Mouse (Mus musculus) CD4-positive helper T cell, adult 2 months (primary cell): ENCODE results near the gene Rxylt1.

ENCODE experiments used
- DNase-seq: peaks from one replicate; pipeline ENCODE4 v3.0.0-alpha.2; 2012; ENCODE audit warnings: low read depth, missing footprints, low spot score

The Rxylt1 gene

GRCm38 (mm10) chr10:122096980-122097844 is at the start of gene Rxylt1:
Gene Rxylt1 (minus strand): TSS chr10:122097371.
- peak; percentile 98 for DNase-seq

GRCm38 (mm10) chr10:122121290-122121970 is 24.3 kb upstream of the Rxylt1 start:
- no peak for DNase-seq

- no peak for DNase-seq
These were observed 23.5 kb upstream of the Rxylt1 start for GRCm38 (mm10) chr10:122120500-122121289.

GRCm38 (mm10) chr10:122119451-122119850 is 22.3 kb upstream of the Rxylt1 start:
- no peak for DNase-seq

- DNase-seq: no peak
These were observed 19.5 kb upstream of the Rxylt1 start for GRCm38 (mm10) chr10:122116636-122117035.

GRCm38 (mm10) chr10:122106633-122107028 is 9.5 kb upstream of the Rxylt1 start:
- no peak for DNase-seq

- DNase-seq: no peak
These were observed 8.9 kb upstream of the Rxylt1 start for GRCm38 (mm10) chr10:122105889-122106632.

GRCm38 (mm10) chr10:122105407-122105806 is 8.2 kb upstream of the Rxylt1 start:
- DNase-seq: peak; percentile 54

- DNase-seq: no peak
These were observed 5.5 kb upstream of the Rxylt1 start for GRCm38 (mm10) chr10:122102675-122103074.

- DNase-seq: no peak
These were observed 650 bp downstream of the Rxylt1 start for GRCm38 (mm10) chr10:122096462-122096979.

- DNase-seq: no peak
These were observed 6.7 kb downstream of the Rxylt1 start for GRCm38 (mm10) chr10:122090472-122090871.

- no peak for DNase-seq
These were observed 15.8 kb downstream of the Rxylt1 start for GRCm38 (mm10) chr10:122081352-122081751.

- no peak for DNase-seq
These were observed 28.0 kb downstream of the Rxylt1 start for GRCm38 (mm10) chr10:122069153-122069552.

GRCm38 (mm10) chr10:122055826-122056225 is 41.3 kb downstream of the Rxylt1 start:
- DNase-seq: no peak

GRCm38 (mm10) chr10:122054535-122054934 is 42.6 kb downstream of the Rxylt1 start:
- DNase-seq: peak; percentile 53

- peak; percentile 80 for DNase-seq
These were observed 45.3 kb downstream of the Rxylt1 start for GRCm38 (mm10) chr10:122051831-122052230.

- DNase-seq: peak; percentile 64
These were observed 49.3 kb downstream of the Rxylt1 start for GRCm38 (mm10) chr10:122047727-122048365.

GRCm38 (mm10) chr10:122046904-122047726 is 50.1 kb downstream of the Rxylt1 start, which contains the start of gene Srgap1:
Gene Srgap1 (minus strand): TSS chr10:122047315.
- DNase-seq: peak; percentile 21

- no peak for DNase-seq
These were observed 50.7 kb downstream of the Rxylt1 start for GRCm38 (mm10) chr10:122046511-122046903.
